Mouse (Mus musculus) hindbrain, postnatal 0 days (tissue): ENCODE results near the gene Vav1. TPM values are rescaled to one million over a fixed set of nuclear protein-coding genes. Genes with fewer than 3 reads are reported as not detected.

Experiments
- ATAC-seq: fragments of 200-750 bp; cut with Nextera tagmentation; 2 replicates; pipeline ENCODE4 v1.8.0; 2017; ENCODE audit warnings: mild to moderate bottlenecking, moderate TSS enrichment, moderate library complexity
- DNase-seq: peaks from one replicate; pipeline ENCODE4 v3.0.0-alpha.2; 2015; ENCODE audit warnings: low spot score
- H3K27ac ChIP-seq: fragments of 300-500 bp; sonication (generic); 2 replicates; pipeline ENCODE4 v1.5.1; 2014; ENCODE audit warnings: mild to moderate bottlenecking
- H3K27me3 ChIP-seq: fragments of 300-500 bp; sonication (generic); 2 replicates; pipeline ENCODE4 v1.6.1; 2014; ENCODE audit warnings: low read length, mixed read lengths; ENCODE audit not compliant: insufficient read depth
- H3K36me3 ChIP-seq: fragments of 300-500 bp; sonication (generic); 2 replicates; pipeline ENCODE4 v1.6.1; 2014; ENCODE audit warnings: low read length, mixed read lengths; ENCODE audit not compliant: insufficient read depth
- H3K4me1 ChIP-seq: fragments of 300-500 bp; sonication (generic); 2 replicates; pipeline ENCODE4 v1.6.1; 2014; ENCODE audit warnings: antibody characterized with exemption, low read length, mixed read lengths; ENCODE audit not compliant: insufficient read depth
- H3K4me2 ChIP-seq: fragments of 300-500 bp; sonication (generic); 2 replicates; pipeline ENCODE4 v1.6.1; 2014; ENCODE audit warnings: low read depth, mild to moderate bottlenecking, low read length, moderate library complexity, mixed read lengths
- H3K4me3 ChIP-seq: fragments of 300-500 bp; sonication (generic); 2 replicates; pipeline ENCODE4 v1.5.1; 2014; ENCODE audit warnings: low read length
- H3K9ac ChIP-seq: fragments of 300-500 bp; sonication (generic); replicated peaks from 2 replicates; pipeline ENCODE4 v1.6.1; 2014; ENCODE audit warnings: mild to moderate bottlenecking, low read length, moderate library complexity, mixed read lengths
- H3K9me3 ChIP-seq: fragments of 300-500 bp; sonication (generic); 2 replicates; pipeline ENCODE4 v1.6.1; 2016; ENCODE audit warnings: low read length, mixed read lengths
- CTCF ChIP-seq: IDR thresholded peaks from 2 replicates; pipeline ENCODE4 v1.5.1; 2016; ENCODE audit warnings: antibody characterized with exemption, control low read depth, low read depth
- WGBS: fragments of 180-500 bp; shearing (Covaris S2); extraction: QIAGEN DNeasy Blood & Tissue Kit; methylation state at CpG from one replicate; pipeline ENCODE4 v1.1.7; 2014; 5-methylcytosine and 5-hydroxymethylcytosine counted together
- polyA plus RNA-seq: library from polyadenylated mRNA; unstranded; fragments of >200 nt; fragmentation: Nextera tagmentation; extraction: Ambion mirVana; gene quantifications from 2 replicates; pipeline ENCODE4 v1.2.1, GENCODE M21; 2015
- total RNA-seq: library from RNA; depleted of rRNA; stranded (reverse); fragments of >200 nt; gene quantifications from 2 replicates; pipeline ENCODE4 v1.2.3, GENCODE M21; 2014

The Vav1 gene
- total and polyA plus RNA-seq, 2 experiments from 2014 or later, result 2.5 TPM

DNA sequence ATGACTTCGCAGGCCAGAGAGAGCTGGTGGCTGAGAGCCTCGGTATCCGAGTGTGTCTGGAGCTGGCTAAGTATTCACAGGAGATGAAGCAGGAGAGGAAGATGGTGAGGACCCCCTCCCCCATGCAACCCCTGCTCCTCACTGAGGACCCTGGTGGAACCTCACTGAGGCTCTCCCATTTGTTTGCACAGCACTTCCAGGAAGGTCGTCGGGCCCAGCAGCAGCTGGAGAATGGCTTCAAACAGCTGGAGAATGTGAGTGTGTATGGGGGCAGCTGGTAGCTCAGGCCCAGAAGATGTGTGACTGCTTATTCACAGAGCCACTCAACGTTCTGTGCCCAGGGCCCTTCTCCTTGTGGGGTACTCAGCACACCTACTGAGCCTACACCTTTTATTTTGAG is 25.6 kb upstream of the Vav1 start:
- ATAC-seq, result no peak
- no peak for TF ChIP-seq CTCF
- no peak for DNase-seq
- 80% methylated on average over 6 of the region's 6 CpGs for WGBS
- Histone ChIP-seq H3K4me3 (no peak overlapping the region), H3K27me3 (no peaks in the 10 kb centered on the region), H3K27ac (no peak overlapping the region), H3K36me3 (no peaks in the 10 kb centered on the region), H3K9ac (no peak overlapping the region), H3K4me1 (peaks cover 16% of the 10 kb centered on the region), H3K9me3 (no peaks in the 10 kb centered on the region), H3K4me2 (no peak overlapping the region)

DNA sequence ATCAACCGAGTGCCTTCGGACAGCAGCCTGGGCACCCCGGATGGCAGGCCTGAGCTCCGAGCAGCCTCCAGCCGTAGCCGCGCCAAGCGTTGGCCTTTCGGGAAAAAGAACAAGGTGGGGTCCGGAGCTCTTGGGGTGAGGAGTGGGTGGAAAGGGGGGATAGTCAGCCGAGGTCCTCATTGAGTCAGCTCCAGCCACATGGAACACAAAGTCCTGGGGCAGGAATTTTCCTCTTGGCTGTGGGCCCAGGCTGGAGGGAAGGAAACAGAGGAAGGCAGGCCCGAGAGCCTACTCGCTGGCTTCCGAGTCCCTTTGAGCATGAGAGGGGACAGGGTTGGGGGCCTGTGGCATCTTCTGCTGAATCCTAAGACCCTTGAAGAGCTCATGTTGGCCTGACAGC is 23.5 kb upstream of the Vav1 start:
- Histone ChIP-seq H3K4me1 (0 out of 2 replicates have a peak, but pooled peaks cover 2% of the 10 kb centered on the region), H3K9me3 (no peaks in the 10 kb centered on the region), H3K4me3 (no peak overlapping the region), H3K27me3 (no peaks in the 10 kb centered on the region), H3K27ac (no peak overlapping the region), H3K36me3 (no peaks in the 10 kb centered on the region), H3K4me2 (no peak overlapping the region), H3K9ac (no peak overlapping the region)
- ATAC-seq (no peak), DNase-seq (no peak)
- TF ChIP-seq CTCF, result no peak
- WGBS, result 85% methylated on average over 14 of the region's 14 CpGs

DNA sequence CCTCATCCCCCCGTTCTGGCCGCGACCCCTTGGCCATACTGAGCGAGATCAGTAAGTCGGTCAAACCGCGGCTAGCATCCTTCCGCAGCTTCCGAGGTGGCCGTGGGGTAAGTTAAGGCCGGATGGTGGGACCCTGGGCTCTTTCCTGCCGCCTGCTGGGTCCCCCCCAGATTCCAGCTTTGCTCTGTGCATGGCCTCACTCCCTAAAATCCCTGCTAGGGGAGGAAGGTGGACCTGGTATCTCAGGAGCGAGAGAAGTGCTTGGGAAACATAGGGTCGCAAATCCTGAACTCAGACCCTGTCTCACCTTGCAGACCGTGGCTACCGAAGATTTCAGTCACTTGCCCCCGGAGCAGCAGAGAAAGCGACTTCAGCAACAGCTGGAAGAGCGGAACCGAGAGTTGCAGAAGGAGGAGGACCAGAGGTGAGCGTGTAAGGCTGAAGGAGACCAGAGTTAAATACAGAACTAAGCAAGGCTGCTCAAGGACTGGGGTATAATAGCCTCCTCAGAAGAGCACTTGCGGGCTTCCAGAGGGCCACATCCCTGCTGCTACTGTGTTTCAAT is 21.9 kb upstream of the Vav1 start:
- no peaks in the 10 kb centered on the region for H3K9me3 ChIP-seq
- H3K4me1 ChIP-seq, result no peaks in the 10 kb centered on the region
- H3K9ac ChIP-seq, result no peak overlapping the region
- H3K27me3 ChIP-seq, result no peaks in the 10 kb centered on the region
- H3K4me3 ChIP-seq, result no peak overlapping the region
- H3K36me3 ChIP-seq, result no peaks in the 10 kb centered on the region
- no peak for DNase-seq
- WGBS, result 97% methylated on average over 22 of the region's 22 CpGs
- no peak overlapping the region for H3K4me2 ChIP-seq
- no peak overlapping the region for H3K27ac ChIP-seq
- no peak for ATAC-seq
- TF ChIP-seq CTCF, result no peak

DNA sequence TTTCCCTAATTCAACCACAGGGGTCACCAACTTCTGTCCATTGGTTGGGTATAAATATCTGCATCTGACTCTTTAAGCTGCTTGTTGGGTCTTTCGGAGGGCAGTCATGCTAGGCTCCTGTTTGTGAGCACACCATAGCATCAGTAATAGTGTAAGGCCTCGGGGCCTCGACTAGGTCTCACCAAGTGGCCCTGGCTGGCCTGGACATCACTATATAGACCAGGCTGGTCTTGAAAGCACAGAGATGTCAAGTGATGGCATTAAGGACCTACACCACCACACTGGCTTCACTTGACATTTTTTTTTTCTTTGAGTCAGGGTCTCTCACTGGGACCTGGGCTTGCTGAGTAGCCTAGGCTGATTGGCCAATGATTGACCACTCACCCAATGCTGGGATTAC is 20.7 kb upstream of the Vav1 start:
- 93% methylated on average over 3 of the region's 3 CpGs for WGBS
- Histone ChIP-seq H3K4me2 (no peak overlapping the region), H3K36me3 (no peaks in the 10 kb centered on the region), H3K9me3 (no peaks in the 10 kb centered on the region), H3K27me3 (no peaks in the 10 kb centered on the region), H3K4me1 (no peaks in the 10 kb centered on the region), H3K27ac (no peak overlapping the region), H3K4me3 (no peak overlapping the region), H3K9ac (no peak overlapping the region)
- DNase-seq, result no peak
- TF ChIP-seq CTCF, result no peak
- ATAC-seq, result no peak

GRCm38 (mm10) chr17:57259742-57260141 is 19.2 kb upstream of the Vav1 start:
- H3K27ac ChIP-seq, result no peak overlapping the region
- no peak overlapping the region for H3K4me3 ChIP-seq
- no peaks in the 10 kb centered on the region for H3K36me3 ChIP-seq
- WGBS, result 92% methylated on average over 8 of the region's 8 CpGs
- no peak for DNase-seq
- no peak for TF ChIP-seq CTCF
- H3K9me3 ChIP-seq, result no peaks in the 10 kb centered on the region
- H3K4me1 ChIP-seq, result no peaks in the 10 kb centered on the region
- no peak for ATAC-seq
- no peak overlapping the region for H3K4me2 ChIP-seq
- no peaks in the 10 kb centered on the region for H3K27me3 ChIP-seq
- H3K9ac ChIP-seq, result no peak overlapping the region

DNA sequence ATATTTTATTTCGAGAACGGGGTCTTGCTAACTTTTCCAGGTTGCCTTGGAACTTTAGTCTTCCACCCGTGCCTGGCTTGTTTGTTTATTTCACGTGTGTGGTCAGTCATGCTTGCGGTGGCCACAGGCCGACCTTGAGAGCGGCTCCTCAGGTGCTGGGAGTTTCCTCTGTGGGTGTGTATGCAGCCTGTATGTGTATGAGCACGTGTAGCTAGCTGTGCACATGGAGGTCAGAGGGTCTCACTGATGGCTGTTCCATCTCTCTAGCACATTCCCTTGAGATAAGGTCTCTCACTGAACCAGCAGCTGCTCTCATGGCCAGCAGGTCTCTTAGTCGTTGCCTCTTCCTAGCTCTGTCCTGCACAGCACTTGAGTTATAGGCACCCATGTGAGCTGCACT is 18.5 kb upstream of the Vav1 start:
- no peak overlapping the region for H3K4me3 ChIP-seq
- no peaks in the 10 kb centered on the region for H3K36me3 ChIP-seq
- no peak for DNase-seq
- H3K9ac ChIP-seq, result no peak overlapping the region
- no peak overlapping the region for H3K27ac ChIP-seq
- no peaks in the 10 kb centered on the region for H3K27me3 ChIP-seq
- no peak overlapping the region for H3K4me2 ChIP-seq
- ATAC-seq, result no peak
- no peak for TF ChIP-seq CTCF
- WGBS, result 93% methylated on average over 9 of the region's 9 CpGs
- no peaks in the 10 kb centered on the region for H3K4me1 ChIP-seq
- no peaks in the 10 kb centered on the region for H3K9me3 ChIP-seq

DNA sequence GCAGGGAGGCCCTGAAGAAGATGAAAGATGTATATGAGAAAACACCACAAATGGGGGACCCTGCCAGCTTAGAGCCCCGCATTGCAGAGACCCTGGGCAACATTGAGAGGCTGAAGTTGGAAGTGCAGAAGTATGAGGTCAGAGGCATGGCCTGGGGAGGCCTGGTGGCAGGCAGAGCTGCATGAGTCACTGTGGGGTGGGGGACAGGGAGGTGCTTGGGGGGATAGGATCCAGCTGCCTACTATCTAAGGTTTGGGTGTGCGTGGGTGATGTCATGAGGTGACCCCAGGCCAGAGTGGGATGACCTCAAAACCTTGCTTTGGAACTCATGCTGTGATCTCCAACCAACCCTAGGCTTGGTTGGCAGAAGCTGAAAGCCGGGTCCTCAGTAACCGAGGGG is 17.6 kb upstream of the Vav1 start:
- DNase-seq (no peak), ATAC-seq (no peak)
- no peak for TF ChIP-seq CTCF
- Histone ChIP-seq H3K36me3 (no peaks in the 10 kb centered on the region), H3K4me3 (no peak overlapping the region), H3K9me3 (no peaks in the 10 kb centered on the region), H3K4me2 (no peak overlapping the region), H3K4me1 (no peaks in the 10 kb centered on the region), H3K9ac (no peak overlapping the region), H3K27me3 (no peaks in the 10 kb centered on the region), H3K27ac (no peak overlapping the region)
- 90% methylated on average over 4 of the region's 4 CpGs for WGBS
